Mouse (Mus musculus) neural tube, embryonic 10.5 days (tissue): ENCODE results near the gene Trdn.

Source experiments
- DNase-seq: peaks from one replicate; pipeline ENCODE4 v3.0.0-alpha.2; 2017; ENCODE audit warnings: low spot score; ENCODE audit errors: extremely low spot score

Gene Trdn

DNA sequence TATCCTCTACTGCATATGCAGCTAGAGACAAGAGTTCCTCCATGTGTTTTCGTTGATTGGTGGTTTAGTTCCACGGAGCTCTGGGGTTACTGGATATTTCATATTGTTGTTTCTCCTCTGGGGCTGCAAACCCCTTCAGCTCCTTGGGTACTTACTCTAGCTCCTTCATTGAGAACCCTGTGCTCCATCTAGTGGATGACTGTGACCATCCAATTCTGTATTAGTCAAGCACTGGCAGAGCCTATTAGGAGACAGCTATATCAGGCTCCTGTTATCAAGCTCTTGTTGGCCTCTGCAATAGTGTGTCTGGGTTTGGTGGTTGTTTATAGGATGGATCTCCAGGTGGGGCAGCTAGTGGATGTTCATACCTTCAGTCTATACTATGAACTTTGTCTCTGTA is 290.2 kb downstream of the Trdn start:
- no peak for DNase-seq

DNA sequence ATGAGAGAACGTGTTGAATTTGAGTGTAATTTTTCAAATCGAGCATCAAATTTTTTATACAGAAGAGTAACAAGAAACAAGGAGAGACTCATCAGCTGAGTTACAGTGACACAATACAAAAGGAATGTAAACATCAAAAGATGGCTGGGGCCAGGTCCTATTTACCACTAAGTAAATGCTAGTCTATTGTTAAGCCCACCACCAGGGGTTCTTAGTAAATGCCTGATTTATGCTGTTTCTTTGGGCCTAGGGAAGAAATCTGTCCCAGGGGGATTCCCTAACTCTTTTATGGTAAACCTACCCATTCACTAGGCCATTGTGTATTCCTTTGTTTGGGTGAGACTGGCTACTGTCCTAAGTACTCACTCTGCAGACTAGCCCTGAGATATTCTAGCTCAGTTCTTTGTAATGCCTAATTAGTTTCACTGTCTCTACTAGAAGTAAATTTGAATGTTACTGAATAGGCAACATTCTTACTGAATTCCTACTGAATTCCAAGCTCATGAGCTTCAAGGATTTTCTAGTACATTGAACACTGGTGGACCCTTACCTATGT is 295.2 kb downstream of the Trdn start:
- no peak for DNase-seq
